Mouse (Mus musculus) CH12.LX (cell line): ENCODE data around the gene Pigk.

Experiments used
- CHD2 ChIP-seq: IDR thresholded peaks from 2 replicates; pipeline ENCODE4 v1.6.1; 2011; ENCODE audit warnings: low read length, improper control_type of control experiment
- CTCF ChIP-seq, 2 experiments: IDR thresholded peaks in 1 of 2; conservative IDR thresholded peaks in 1 of 2; 2 replicates each; pipeline ENCODE4 v1.5.1; 2011 to 2012; ENCODE audit warnings: low read depth in 2 of 2, low read length in 2 of 2, improper control_type of control experiment in 1 of 2, inconsistent platforms in 1 of 2, mild to moderate bottlenecking in 1 of 2, moderate library complexity in 1 of 2
- KAT2A ChIP-seq: IDR thresholded peaks from 2 replicates; pipeline ENCODE4 v1.6.1; 2012; ENCODE audit warnings: low read length, improper control_type of control experiment, inconsistent platforms; ENCODE audit not compliant: insufficient replicate concordance
- POLR2AphosphoS2 ChIP-seq: IDR thresholded peaks from 2 replicates; pipeline ENCODE4 v1.6.1; 2011; ENCODE audit warnings: low read depth, low read length, improper control_type of control experiment
- UBTF ChIP-seq: IDR thresholded peaks from 2 replicates; pipeline ENCODE4 v1.6.1; 2012; ENCODE audit warnings: low read depth, mild to moderate bottlenecking, inconsistent platforms, low read length, improper control_type of control experiment, moderate library complexity
- ZC3H11A ChIP-seq: IDR thresholded peaks from 2 replicates; pipeline ENCODE4 v1.6.1; 2012; ENCODE audit warnings: low read depth, mild to moderate bottlenecking, inconsistent platforms, low read length, improper control_type of control experiment

GRCm38 (mm10) chr3:152886749-152887148 is 172.8 kb downstream of the Pigk start:
- TF ChIP-seq CTCF (conservative IDR thresholded peaks at IDR 0.05 in 1 of 2, IDR thresholded peaks at IDR 0.05 in 1 of 2; ENCODE audit: low read depth in 2 of 2, low read length in 2 of 2) (peak in 1 of 2 experiments; percentile 57; a peak in 2 of 4 replicates), ZC3H11A (no peak), POLR2AphosphoS2 (no peak), KAT2A (no peak), UBTF (no peak), CHD2 (0 out of 2 replicates have a peak, but pooled peaks have one; percentile 27)
